ENCODE assay signal across 7 mouse cellular contexts in the genomic region with DNA sequence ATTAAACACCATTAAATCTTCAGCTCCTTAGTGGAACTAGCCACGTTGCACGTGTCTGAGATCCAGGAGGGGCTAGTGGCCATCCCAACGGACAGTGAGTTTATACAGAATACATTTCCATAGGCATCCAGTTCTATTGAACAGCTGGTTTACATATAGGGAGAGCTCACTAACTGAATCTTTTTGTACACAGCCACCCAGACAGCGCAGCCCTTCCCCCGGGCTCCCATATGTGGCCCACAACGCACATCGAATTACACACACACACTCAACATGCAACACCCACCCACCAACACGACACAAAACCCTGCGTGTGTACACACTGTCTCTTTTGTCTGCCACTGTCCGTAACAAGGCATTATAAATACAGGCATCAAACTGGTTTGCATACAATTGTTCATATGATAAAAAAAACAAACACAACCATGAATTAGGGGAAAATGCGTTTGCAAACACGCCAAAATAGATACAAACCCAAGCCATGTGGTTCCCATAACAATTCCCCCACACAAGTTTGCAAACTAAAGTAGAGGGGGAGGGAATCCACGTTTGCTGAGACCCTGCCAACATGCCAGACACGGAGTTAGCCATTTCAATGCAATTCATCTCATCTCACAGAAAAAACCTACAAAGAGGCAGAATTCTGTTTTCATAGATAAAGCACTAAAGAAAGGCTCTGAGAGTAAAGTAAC. TPM values are rescaled to one million over a fixed set of nuclear protein-coding genes. Genes with fewer than 3 reads are reported as not detected.
DNase-seq lines count a peak whose midpoint lies in the region; ATAC-seq and TF ChIP-seq lines count a peak whose summit lies in the region.

No protein-coding gene starts in this region.

- peak; percentile 44 for DNase-seq in lung, embryonic 14.5 days
- DNase-seq in lung, postnatal 14 days, result no peak
- DNase-seq in forebrain, embryonic 14.5 days (ENCODE audit: low spot score), result no peak
- DNase-seq in gastrocnemius, adult 18-20 months (ENCODE audit: low spot score), result no peak
- DNase-seq in left cerebral cortex, adult 11 months (ENCODE audit: low spot score), result no peak

- peak overlapping the region; percentile 30 for H3K4me3 ChIP-seq in lung, embryonic 14.5 days (ENCODE audit: low read depth, low read length)
- H3K4me3 ChIP-seq in forebrain, embryonic 14.5 days (ENCODE audit: low read depth, low read length), result peak overlapping the region; percentile 29
- peak overlapping the region; percentile 32 for H3K4me3 ChIP-seq in limb, embryonic 15.5 days
- peak overlapping the region; percentile 36 for H3K4me3 ChIP-seq in stomach, embryonic 15.5 days (replicated peaks)

- peak overlapping the region; percentile 63 for H3K4me2 ChIP-seq in lung, embryonic 14.5 days
- peak overlapping the region; percentile 69 for H3K4me2 ChIP-seq in forebrain, embryonic 14.5 days (ENCODE audit: low read length)
- H3K4me2 ChIP-seq in limb, embryonic 15.5 days, result peak overlapping the region; percentile 71
- peak overlapping the region; percentile 75 for H3K4me2 ChIP-seq in stomach, embryonic 15.5 days

- TF ChIP-seq CTCF in lung, embryonic 14.5 days (IDR thresholded peaks at IDR 0.05; ENCODE audit: low read depth), result no peak

- H3K9me3 ChIP-seq in lung, embryonic 14.5 days (ENCODE audit: low read depth, low read length), result no peaks in the 10 kb centered on the region
- H3K9me3 ChIP-seq in forebrain, embryonic 14.5 days (replicated peaks; ENCODE audit: control insufficient read depth, low read length), result no peaks in the 10 kb centered on the region
- no peaks in the 10 kb centered on the region for H3K9me3 ChIP-seq in limb, embryonic 15.5 days
- no peaks in the 10 kb centered on the region for H3K9me3 ChIP-seq in stomach, embryonic 15.5 days

- 35% methylated on average over 14 of the region's 14 CpGs for WGBS in lung, embryonic 14.5 days
- WGBS in forebrain, embryonic 14.5 days, result 46% methylated on average over 14 of the region's 14 CpGs
- WGBS in limb, embryonic 15.5 days, result 40% methylated on average over 14 of the region's 14 CpGs
- 30% methylated on average over 14 of the region's 14 CpGs for WGBS in stomach, embryonic 15.5 days

- peak overlapping the region; percentile 37 for H3K27ac ChIP-seq in lung, embryonic 14.5 days (ENCODE audit: low read depth)
- H3K27ac ChIP-seq in forebrain, embryonic 14.5 days (ENCODE audit: low read depth, low read length), result 0 out of 2 replicates have a peak overlapping the region, but pooled peaks have one; percentile 27
- peak overlapping the region; percentile 82 for H3K27ac ChIP-seq in limb, embryonic 15.5 days
- peak overlapping the region; percentile 89 for H3K27ac ChIP-seq in stomach, embryonic 15.5 days

- 0 out of 2 replicates have a peak, but pooled peaks cover 3% of the 10 kb centered on the region for H3K36me3 ChIP-seq in lung, embryonic 14.5 days (ENCODE audit: insufficient read depth)
- H3K36me3 ChIP-seq in forebrain, embryonic 14.5 days (ENCODE audit: control insufficient read depth, insufficient read depth, low read length), result no peaks in the 10 kb centered on the region
- 0 out of 2 replicates have a peak, but pooled peaks cover 2% of the 10 kb centered on the region for H3K36me3 ChIP-seq in limb, embryonic 15.5 days
- H3K36me3 ChIP-seq in stomach, embryonic 15.5 days, result no peaks in the 10 kb centered on the region

- peak overlapping the region; percentile 50; the same call in 1 of the 2 replicates for H3K9ac ChIP-seq in lung, embryonic 14.5 days
- peak overlapping the region; percentile 64 for H3K9ac ChIP-seq in forebrain, embryonic 14.5 days (ENCODE audit: low read length)
- H3K9ac ChIP-seq in limb, embryonic 15.5 days, result peak overlapping the region; percentile 33; the same call in 1 of the 2 replicates
- H3K9ac ChIP-seq in stomach, embryonic 15.5 days, result peak overlapping the region; percentile 29; the same call in 1 of the 2 replicates

- H3K4me1 ChIP-seq in lung, embryonic 14.5 days (ENCODE audit: insufficient read depth), result 0 out of 2 replicates have a peak, but pooled peaks cover 5% of the 10 kb centered on the region
- H3K4me1 ChIP-seq in forebrain, embryonic 14.5 days (ENCODE audit: control insufficient read depth, insufficient read depth, low read length), result peaks cover 21% of the 10 kb centered on the region
- H3K4me1 ChIP-seq in limb, embryonic 15.5 days, result peaks cover 35% of the 10 kb centered on the region
- peaks cover 29% of the 10 kb centered on the region for H3K4me1 ChIP-seq in stomach, embryonic 15.5 days

- no peaks in the 10 kb centered on the region for H3K27me3 ChIP-seq in lung, embryonic 14.5 days (ENCODE audit: insufficient read depth, low read length)
- no peaks in the 10 kb centered on the region for H3K27me3 ChIP-seq in forebrain, embryonic 14.5 days (replicated peaks; ENCODE audit: control insufficient read depth, insufficient read depth, low read length)
- H3K27me3 ChIP-seq in limb, embryonic 15.5 days, result no peaks in the 10 kb centered on the region
- no peaks in the 10 kb centered on the region for H3K27me3 ChIP-seq in stomach, embryonic 15.5 days (replicated peaks)

- 0 out of 2 replicates have a peak, but pooled peaks have one; percentile 31 for ATAC-seq in lung, embryonic 14.5 days (ENCODE audit: insufficient read depth)
- no peak for ATAC-seq in forebrain, embryonic 14.5 days
- ATAC-seq in limb, embryonic 15.5 days (ENCODE audit: insufficient number of reproducible peaks, low FRiP score, low TSS enrichment, low read depth), result no peak
- no peak for ATAC-seq in stomach, embryonic 15.5 days (ENCODE audit: insufficient read depth, low FRiP score, low read depth)

RNA-seq across cellular contexts. Expression of a gene that starts 3.0 kb away (rescaled TPM):
- 21.4 and 22.2 TPM in 2 replicates for polyA plus RNA-seq in lung, embryonic 14.5 days (2014; fragmentation: Nextera tagmentation; extraction: Ambion mirVana)
- polyA plus RNA-seq in forebrain, embryonic 14.5 days (2014; fragmentation: Nextera tagmentation; extraction: Ambion mirVana), result 6.1 and 6.3 TPM in 2 replicates
- 13.0 and 13.8 TPM in 2 replicates for polyA plus RNA-seq in limb, embryonic 15.5 days (2015; fragmentation: Nextera tagmentation; extraction: Ambion mirVana)
- 11.4 and 11.7 TPM in 2 replicates for polyA plus RNA-seq in stomach, embryonic 15.5 days (2015; fragmentation: Nextera tagmentation; extraction: Ambion mirVana)
- total RNA-seq in gastrocnemius, adult 18-20 months (2021), result not detected

RNA-seq across cellular contexts. Expression of a gene that starts 15.8 kb away (rescaled TPM):
- 41.1 and 42.7 TPM in 2 replicates for polyA plus RNA-seq in lung, embryonic 14.5 days (2014; fragmentation: Nextera tagmentation; extraction: Ambion mirVana)
- 38.9 and 60.6 TPM in 2 replicates for polyA plus RNA-seq in forebrain, embryonic 14.5 days (2014; fragmentation: Nextera tagmentation; extraction: Ambion mirVana)
- polyA plus RNA-seq in limb, embryonic 15.5 days (2015; fragmentation: Nextera tagmentation; extraction: Ambion mirVana), result 94.1 and 96.7 TPM in 2 replicates
- polyA plus RNA-seq in stomach, embryonic 15.5 days (2015; fragmentation: Nextera tagmentation; extraction: Ambion mirVana), result 68.7 and 71.3 TPM in 2 replicates
- total RNA-seq in gastrocnemius, adult 18-20 months (2021), result 100 to 1,000 TPM in 1 of 2 experiments, 10 to 100 TPM in 1; 73.6 to 104 TPM

RNA-seq across cellular contexts. Expression of a gene that starts 22.8 kb away (rescaled TPM):
- 0.08 TPM in 1 of 2 replicates, not detected in the other for polyA plus RNA-seq in lung, embryonic 14.5 days (2014; fragmentation: Nextera tagmentation; extraction: Ambion mirVana)
- polyA plus RNA-seq in forebrain, embryonic 14.5 days (2014; fragmentation: Nextera tagmentation; extraction: Ambion mirVana), result not detected in 2 replicates
- polyA plus RNA-seq in limb, embryonic 15.5 days (2015; fragmentation: Nextera tagmentation; extraction: Ambion mirVana), result 0.20 and 0.24 TPM in 2 replicates
- polyA plus RNA-seq in stomach, embryonic 15.5 days (2015; fragmentation: Nextera tagmentation; extraction: Ambion mirVana), result 0.09 TPM in 1 of 2 replicates, not detected in the other
- 10 to 100 TPM; 86.0 to 97.5 TPM for total RNA-seq in gastrocnemius, adult 18-20 months (2021)

RNA-seq across cellular contexts. Expression of a gene that starts 39.0 kb away (rescaled TPM):
- 48.8 and 49.9 TPM in 2 replicates for polyA plus RNA-seq in lung, embryonic 14.5 days (2014; fragmentation: Nextera tagmentation; extraction: Ambion mirVana)
- polyA plus RNA-seq in forebrain, embryonic 14.5 days (2014; fragmentation: Nextera tagmentation; extraction: Ambion mirVana), result 74.4 and 75.3 TPM in 2 replicates
- 53.4 and 53.9 TPM in 2 replicates for polyA plus RNA-seq in limb, embryonic 15.5 days (2015; fragmentation: Nextera tagmentation; extraction: Ambion mirVana)
- polyA plus RNA-seq in stomach, embryonic 15.5 days (2015; fragmentation: Nextera tagmentation; extraction: Ambion mirVana), result 47.8 and 51.9 TPM in 2 replicates
- 10 to 100 TPM; 14.6 to 15.8 TPM for total RNA-seq in gastrocnemius, adult 18-20 months (2021)

RNA-seq across cellular contexts. Expression of a gene that starts 50.7 kb away (rescaled TPM):
- 17.4 TPM in 2 replicates for polyA plus RNA-seq in lung, embryonic 14.5 days (2014; fragmentation: Nextera tagmentation; extraction: Ambion mirVana)
- 25.2 and 28.7 TPM in 2 replicates for polyA plus RNA-seq in forebrain, embryonic 14.5 days (2014; fragmentation: Nextera tagmentation; extraction: Ambion mirVana)
- 15.0 and 18.0 TPM in 2 replicates for polyA plus RNA-seq in limb, embryonic 15.5 days (2015; fragmentation: Nextera tagmentation; extraction: Ambion mirVana)
- 14.5 and 14.8 TPM in 2 replicates for polyA plus RNA-seq in stomach, embryonic 15.5 days (2015; fragmentation: Nextera tagmentation; extraction: Ambion mirVana)
- total RNA-seq in gastrocnemius, adult 18-20 months (2021), result 10 to 100 TPM in 1 of 2 experiments, 1 to 10 TPM in 1; 9.3 to 13.0 TPM

Comparison
In these comparisons a context has a peak if more than half of its experiments do, and no peak if none do; other contexts are left out.
1. H3K27ac ChIP-seq: peak in every context shown above with its lines; median percentile 89 in stomach, embryonic 15.5 days; 82 in limb, embryonic 15.5 days; 37 in lung, embryonic 14.5 days; 27 in forebrain, embryonic 14.5 days.